Mouse (Mus musculus) stomach, embryonic 14.5 days (tissue): ENCODE results near the gene Sufu. TPM values are rescaled to one million over a fixed set of nuclear protein-coding genes. Genes with fewer than 3 reads are reported as not detected.
A peak's percentile ranks its signal among the peaks of the same experiment; 100 is the strongest.

Experiments
- ATAC-seq: fragments of 200-750 bp; cut with Nextera tagmentation; 2 replicates; pipeline ENCODE4 v1.8.0; 2017; ENCODE audit warnings: low read depth, moderate TSS enrichment; ENCODE audit not compliant: insufficient number of reproducible peaks, insufficient read depth, low FRiP score
- H3K27ac ChIP-seq: fragments of 300-500 bp; sonication (generic); 2 replicates; pipeline ENCODE4 v1.5.1; 2014; ENCODE audit warnings: mild to moderate bottlenecking, low read length, moderate library complexity, mixed read lengths
- H3K27me3 ChIP-seq: fragments of 300-500 bp; sonication (generic); 2 replicates; pipeline ENCODE4 v1.6.1; 2014; ENCODE audit warnings: low read length, control low read depth, mixed read lengths; ENCODE audit not compliant: control insufficient read depth, insufficient read depth
- H3K36me3 ChIP-seq: fragments of 300-500 bp; sonication (generic); 2 replicates; pipeline ENCODE4 v1.6.1; 2014; ENCODE audit warnings: mild to moderate bottlenecking, control low read depth, low read length, moderate library complexity, mixed read lengths; ENCODE audit not compliant: control insufficient read depth, insufficient read depth
- H3K4me1 ChIP-seq: fragments of 300-500 bp; sonication (generic); 2 replicates; pipeline ENCODE4 v1.6.1; 2014; ENCODE audit warnings: low read length, control low read depth, mixed read lengths; ENCODE audit not compliant: control insufficient read depth, insufficient read depth
- H3K4me2 ChIP-seq: fragments of 300-500 bp; sonication (generic); replicated peaks from 2 replicates; pipeline ENCODE4 v1.6.1; 2014; ENCODE audit warnings: low read depth, low read length, control low read depth
- H3K4me3 ChIP-seq: fragments of 300-500 bp; sonication (generic); 2 replicates; pipeline ENCODE4 v1.5.1; 2014; ENCODE audit warnings: low read depth, low read length, control low read depth
- H3K9ac ChIP-seq: fragments of 300-500 bp; sonication (generic); replicated peaks from 2 replicates; pipeline ENCODE4 v1.6.1; 2014; ENCODE audit warnings: low read depth, mild to moderate bottlenecking, control low read depth, low read length, moderate library complexity, mixed read lengths
- H3K9me3 ChIP-seq: fragments of 300-500 bp; sonication (generic); 2 replicates; pipeline ENCODE4 v1.6.1; 2016; ENCODE audit warnings: low read depth, low read length, control low read depth; ENCODE audit not compliant: control insufficient read depth
- WGBS: fragments of 180-500 bp; shearing (Covaris S2); extraction: QIAGEN DNeasy Blood & Tissue Kit; methylation state at CpG from one replicate; pipeline ENCODE4 v1.1.7; 2014; 5-methylcytosine and 5-hydroxymethylcytosine counted together
- polyA plus RNA-seq: library from polyadenylated mRNA; unstranded; fragments of >200 nt; fragmentation: Nextera tagmentation; extraction: Ambion mirVana; gene quantifications from 2 replicates; pipeline ENCODE4 v1.2.1, GENCODE M21; 2014

The Sufu gene
- polyA plus RNA-seq, 1 experiment from 2014 or later: 35.4 TPM

DNA sequence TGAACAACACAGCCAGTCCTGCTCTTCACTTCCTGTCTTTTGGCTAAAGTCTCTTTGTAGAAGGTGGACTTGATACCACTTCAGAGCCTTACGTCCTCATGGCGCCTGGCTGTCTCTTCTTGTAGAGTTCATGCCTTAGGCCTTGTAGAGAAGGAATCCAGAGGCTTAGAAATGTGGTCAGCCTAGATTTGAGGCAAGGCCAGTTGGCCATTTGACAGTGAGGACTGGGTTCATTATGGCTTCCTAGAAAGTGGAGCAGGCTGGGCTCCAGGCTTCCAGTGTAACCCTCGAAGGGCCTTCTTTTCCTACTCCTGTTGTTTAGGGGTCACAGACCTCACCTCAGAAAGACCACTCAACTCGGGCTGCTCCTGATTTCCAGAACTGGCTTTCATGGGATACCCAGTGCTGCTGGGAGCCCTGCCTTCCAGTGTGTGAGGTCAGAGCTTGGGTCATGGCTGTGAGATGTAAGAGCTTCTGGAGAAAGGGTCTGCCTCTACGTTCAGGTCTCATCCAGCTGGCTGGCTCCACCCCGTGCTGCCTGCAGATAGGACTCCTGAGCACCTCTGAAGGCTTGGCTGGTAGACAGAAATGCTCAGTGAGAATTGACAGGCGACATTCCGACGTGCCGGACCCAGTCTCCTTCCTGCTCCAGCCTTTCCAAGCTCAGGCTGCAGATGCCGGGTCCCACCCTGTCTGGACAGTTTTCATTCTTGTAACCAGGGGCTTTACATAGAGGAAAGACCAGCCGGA lies 15.5 kb downstream of the Sufu start:
- no peaks in the 10 kb centered on the region for H3K27me3 ChIP-seq
- H3K27ac ChIP-seq: no peak overlapping the region
- ATAC-seq: no peak
- H3K4me2 ChIP-seq: no peak overlapping the region
- H3K4me1 ChIP-seq: no peaks in the 10 kb centered on the region
- no peaks in the 10 kb centered on the region for H3K9me3 ChIP-seq
- H3K4me3 ChIP-seq: no peak overlapping the region
- no peak overlapping the region for H3K9ac ChIP-seq
- 87% methylated on average over 12 of the region's 12 CpGs for WGBS
- peaks cover 3% of the 10 kb centered on the region; the same call in 1 of the 2 replicates for H3K36me3 ChIP-seq

GRCm38 (mm10) chr19:46413969-46414368 lies 17.3 kb downstream of the Sufu start:
- Histone ChIP-seq H3K4me2 (no peak overlapping the region), H3K9me3 (no peaks in the 10 kb centered on the region), H3K9ac (no peak overlapping the region), H3K36me3 (no peaks in the 10 kb centered on the region), H3K27ac (no peak overlapping the region), H3K4me3 (no peak overlapping the region), H3K4me1 (0 out of 2 replicates have a peak, but pooled peaks cover 8% of the 10 kb centered on the region), H3K27me3 (no peaks in the 10 kb centered on the region)
- 83% methylated on average over 2 of the region's 2 CpGs for WGBS
- no peak for ATAC-seq

GRCm38 (mm10) chr19:46414486-46414885 lies 17.8 kb downstream of the Sufu start:
- WGBS: 89% methylated on average over 8 of the region's 8 CpGs
- ATAC-seq: no peak

GRCm38 (mm10) chr19:46416276-46416675 lies 19.6 kb downstream of the Sufu start:
- no peak overlapping the region for H3K4me2 ChIP-seq
- H3K4me1 ChIP-seq: peaks cover 13% of the 10 kb centered on the region; the same call in 1 of the 2 replicates
- no peaks in the 10 kb centered on the region for H3K36me3 ChIP-seq
- H3K9me3 ChIP-seq: no peaks in the 10 kb centered on the region
- no peak overlapping the region for H3K9ac ChIP-seq
- no peak overlapping the region for H3K4me3 ChIP-seq
- no peak for ATAC-seq
- no peak overlapping the region for H3K27ac ChIP-seq
- H3K27me3 ChIP-seq: no peaks in the 10 kb centered on the region
- WGBS: 66% methylated on average over 9 of the region's 9 CpGs

More at GRCm38 (mm10) chr19:46414486-46414885, 17.8 kb downstream of the Sufu start:
- H3K9ac ChIP-seq: no peak overlapping the region
- H3K9me3 ChIP-seq: no peaks in the 10 kb centered on the region
- H3K4me2 ChIP-seq: no peak overlapping the region
- H3K4me1 ChIP-seq: 0 out of 2 replicates have a peak, but pooled peaks cover 9% of the 10 kb centered on the region
- no peak overlapping the region for H3K27ac ChIP-seq
- H3K4me3 ChIP-seq: no peak overlapping the region
- no peaks in the 10 kb centered on the region for H3K27me3 ChIP-seq
- no peaks in the 10 kb centered on the region for H3K36me3 ChIP-seq

DNA sequence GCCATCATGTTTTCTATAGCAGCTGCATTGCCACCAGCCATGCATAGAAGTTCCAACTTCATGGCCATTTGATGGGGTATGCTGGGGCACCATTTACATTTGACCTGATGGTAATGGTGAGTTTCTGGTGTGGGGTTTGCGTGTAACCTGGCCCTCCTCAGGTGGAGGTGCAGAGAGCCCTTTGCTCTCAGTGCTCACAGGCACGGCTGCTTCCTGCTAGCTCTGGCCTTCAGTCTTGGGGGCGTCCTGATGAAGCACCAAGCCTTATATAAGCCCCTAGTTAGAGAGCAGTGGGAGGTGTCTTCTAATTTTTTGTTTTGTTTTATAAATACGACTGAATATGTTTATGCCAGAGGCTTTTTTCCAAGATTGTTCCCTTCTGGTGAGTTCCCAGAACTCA lies 21.4 kb downstream of the Sufu start:
- ATAC-seq: no peak
- H3K27me3 ChIP-seq: no peaks in the 10 kb centered on the region
- H3K9me3 ChIP-seq: no peaks in the 10 kb centered on the region
- H3K27ac ChIP-seq: no peak overlapping the region
- H3K36me3 ChIP-seq: no peaks in the 10 kb centered on the region
- H3K9ac ChIP-seq: no peak overlapping the region
- no peak overlapping the region for H3K4me2 ChIP-seq
- WGBS: 70% methylated on average over 4 of the region's 4 CpGs
- H3K4me1 ChIP-seq: peaks cover 29% of the 10 kb centered on the region; the same call in 1 of the 2 replicates
- no peak overlapping the region for H3K4me3 ChIP-seq

DNA sequence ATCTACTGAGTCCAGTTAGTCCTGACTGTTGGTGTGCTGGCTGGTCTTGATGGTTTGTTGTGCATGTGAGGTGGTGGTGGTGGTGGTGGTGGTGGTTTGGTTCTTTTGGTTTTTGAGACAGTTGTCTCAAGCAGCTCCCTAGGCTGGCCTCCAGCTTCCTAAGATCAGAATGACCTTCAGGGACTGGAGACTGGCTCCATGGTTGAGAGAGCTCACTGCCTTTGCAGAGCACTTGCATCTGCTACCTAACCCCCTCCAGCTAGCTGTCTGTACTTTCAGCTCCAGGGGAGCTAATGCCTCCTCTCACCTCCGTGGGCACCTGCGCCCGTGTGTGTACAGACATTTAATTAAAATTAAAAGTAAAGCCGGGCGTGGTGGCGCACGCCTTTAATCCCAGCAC lies 23.7 kb downstream of the Sufu start:
- H3K27ac ChIP-seq: no peak overlapping the region
- WGBS: 94% methylated on average over 7 of the region's 7 CpGs
- H3K9me3 ChIP-seq: no peaks in the 10 kb centered on the region
- ATAC-seq: no peak
- H3K4me1 ChIP-seq: peaks cover 38% of the 10 kb centered on the region; the same call in 1 of the 2 replicates
- H3K36me3 ChIP-seq: peaks cover 4% of the 10 kb centered on the region; the same call in 1 of the 2 replicates
- H3K4me3 ChIP-seq: no peak overlapping the region
- H3K27me3 ChIP-seq: no peaks in the 10 kb centered on the region
- H3K9ac ChIP-seq: no peak overlapping the region
- no peak overlapping the region for H3K4me2 ChIP-seq

GRCm38 (mm10) chr19:46422384-46423338 lies 26.0 kb downstream of the Sufu start:
- 28% methylated on average over 11 of the region's 11 CpGs for WGBS
- Histone ChIP-seq H3K9me3 (no peaks in the 10 kb centered on the region), H3K4me2 (no peak overlapping the region), H3K4me1 (peaks cover 34% of the 10 kb centered on the region; the same call in 1 of the 2 replicates), H3K27me3 (no peaks in the 10 kb centered on the region), H3K27ac (peak overlapping the region; percentile 40), H3K9ac (no peak overlapping the region), H3K4me3 (no peak overlapping the region), H3K36me3 (peaks cover 5% of the 10 kb centered on the region; the same call in 1 of the 2 replicates)
- ATAC-seq: peak; percentile 56; the same call in 1 of the 2 replicates

- no peak overlapping the region for H3K4me3 ChIP-seq
- H3K9me3 ChIP-seq: no peaks in the 10 kb centered on the region
- H3K9ac ChIP-seq: no peak overlapping the region
- H3K36me3 ChIP-seq: peaks cover 5% of the 10 kb centered on the region; the same call in 1 of the 2 replicates
- no peak for ATAC-seq
- H3K27me3 ChIP-seq: no peaks in the 10 kb centered on the region
- peaks cover 26% of the 10 kb centered on the region; the same call in 1 of the 2 replicates for H3K4me1 ChIP-seq
- no peak overlapping the region for H3K27ac ChIP-seq
- no peak overlapping the region for H3K4me2 ChIP-seq
- 91% methylated on average over 8 of the region's 8 CpGs for WGBS
These were observed 28.6 kb downstream of the Sufu start for GRCm38 (mm10) chr19:46425266-46425665.
